8 mouse cellular contexts compared by ENCODE assay signal in the genomic region with DNA sequence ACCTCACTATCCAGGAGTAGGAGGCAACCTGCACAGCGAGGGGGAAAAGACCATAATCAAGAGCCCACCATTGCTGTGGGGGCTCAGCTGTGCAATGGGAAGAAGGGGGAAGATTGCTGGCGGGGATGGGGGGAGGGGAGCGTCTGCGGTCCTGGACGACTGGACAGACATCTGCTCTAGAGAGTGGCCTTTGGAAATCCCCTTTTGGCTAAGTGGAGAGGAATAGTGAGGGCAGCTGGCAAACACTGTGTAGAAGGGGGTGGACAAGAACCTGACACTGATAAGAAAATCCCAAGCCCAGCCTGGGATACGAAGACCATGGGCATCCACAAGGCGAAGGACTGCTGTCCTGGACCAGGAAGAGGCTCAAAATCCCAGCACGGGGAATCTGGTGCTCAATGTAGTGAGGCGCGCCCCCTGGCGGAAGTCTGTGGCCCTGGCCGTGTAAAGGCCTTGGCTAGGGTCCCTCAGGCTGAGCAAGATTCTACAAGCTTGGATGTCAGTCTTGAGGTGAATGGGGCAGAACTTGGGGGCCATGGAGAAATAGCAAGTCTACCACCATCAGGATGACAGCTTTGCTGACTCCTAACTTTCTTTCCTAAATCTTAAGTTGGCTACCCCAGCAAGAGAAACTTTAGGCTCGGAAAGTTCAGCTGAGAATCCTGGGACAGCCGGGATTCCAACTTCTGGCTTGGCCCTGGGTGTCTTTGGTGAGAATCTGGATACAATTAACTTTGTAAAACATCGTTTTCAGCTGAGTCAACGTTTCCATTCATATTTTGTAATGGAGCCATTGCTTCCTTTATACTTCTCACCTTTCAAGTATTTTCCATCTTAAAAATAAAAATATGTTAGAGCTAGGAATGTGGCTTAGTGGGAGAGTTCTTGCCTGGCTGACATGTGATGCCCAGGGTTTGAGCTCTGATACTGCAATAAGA. TPM values are rescaled to one million over a fixed set of nuclear protein-coding genes. Genes with fewer than 3 reads are reported as not detected.
DNase-seq lines count a peak whose midpoint lies in the region; ATAC-seq and TF ChIP-seq lines count a peak whose summit lies in the region.

No protein-coding gene starts in this region.

- H3K27ac ChIP-seq in heart, postnatal 0 days (ENCODE audit: low read depth), result no peak overlapping the region
- no peak overlapping the region for H3K27ac ChIP-seq in liver, embryonic 14.5 days
- H3K27ac ChIP-seq in neural tube, embryonic 14.5 days (ENCODE audit: low read depth, low read length), result no peak overlapping the region

- WGBS in heart, postnatal 0 days, result 31% methylated on average over 16 of the region's 16 CpGs
- 27% methylated on average over 16 of the region's 16 CpGs for WGBS in liver, embryonic 14.5 days (ENCODE audit: insufficient replicate concordance)
- 37% methylated on average over 16 of the region's 16 CpGs for WGBS in neural tube, embryonic 14.5 days

- peak; percentile 72 for ATAC-seq in erythroid progenitor cell, adult 5-6 weeks (replicated peaks; ENCODE audit: low FRiP score, poor library complexity, severe bottlenecking)
- peak; percentile 81; the same call in 1 of the 2 replicates for ATAC-seq in heart, postnatal 0 days (ENCODE audit: insufficient read depth, low read depth)
- ATAC-seq in liver, embryonic 14.5 days (ENCODE audit: insufficient read depth), result no peak
- ATAC-seq in neural tube, embryonic 14.5 days (ENCODE audit: low read depth), result peak; percentile 82

- no peak overlapping the region for H3K9ac ChIP-seq in heart, postnatal 0 days (replicated peaks; ENCODE audit: low read depth, low read length)
- no peak overlapping the region for H3K9ac ChIP-seq in liver, embryonic 14.5 days (replicated peaks)
- H3K9ac ChIP-seq in neural tube, embryonic 14.5 days (replicated peaks; ENCODE audit: low read depth, low read length), result no peak overlapping the region

- TF ChIP-seq CTCF in heart, postnatal 0 days (IDR thresholded peaks at IDR 0.05; ENCODE audit: low read depth), result peak; percentile 90
- TF ChIP-seq CTCF in liver, embryonic 14.5 days (IDR thresholded peaks at IDR 0.05; ENCODE audit: low read depth), result peak; percentile 94

- H3K4me3 ChIP-seq in heart, postnatal 0 days (ENCODE audit: low read depth, low read length), result no peak overlapping the region
- no peak overlapping the region for H3K4me3 ChIP-seq in liver, embryonic 14.5 days (ENCODE audit: insufficient read depth in 1 of 2, low read depth in 2 of 2, low read length in 2 of 2)
- H3K4me3 ChIP-seq in neural tube, embryonic 14.5 days (ENCODE audit: low read depth, low read length), result no peak overlapping the region

- H3K9me3 ChIP-seq in heart, postnatal 0 days (replicated peaks; ENCODE audit: control insufficient read depth, low read length), result no peaks in the 10 kb centered on the region
- no peaks in the 10 kb centered on the region for H3K9me3 ChIP-seq in liver, embryonic 14.5 days (ENCODE audit: control insufficient read depth, low read length)
- no peaks in the 10 kb centered on the region for H3K9me3 ChIP-seq in neural tube, embryonic 14.5 days (ENCODE audit: control insufficient read depth, low read length)

- no peaks in the 10 kb centered on the region for H3K36me3 ChIP-seq in heart, postnatal 0 days (replicated peaks; ENCODE audit: control insufficient read depth, insufficient read depth, low read length)
- no peaks in the 10 kb centered on the region for H3K36me3 ChIP-seq in liver, embryonic 14.5 days (replicated peaks; ENCODE audit: control insufficient read depth, insufficient read depth, low read depth)
- no peaks in the 10 kb centered on the region for H3K36me3 ChIP-seq in neural tube, embryonic 14.5 days (ENCODE audit: control insufficient read depth, insufficient read depth, low read length)

- TF ChIP-seq EP300 in heart, postnatal 0 days (IDR thresholded peaks at IDR 0.05; ENCODE audit: low read depth), result no peak
- TF ChIP-seq EP300 in liver, embryonic 14.5 days (IDR thresholded peaks at IDR 0.05; ENCODE audit: low read depth), result no peak

- H3K4me1 ChIP-seq in heart, postnatal 0 days (ENCODE audit: control insufficient read depth, insufficient read depth), result no peaks in the 10 kb centered on the region
- no peaks in the 10 kb centered on the region for H3K4me1 ChIP-seq in liver, embryonic 14.5 days (replicated peaks; ENCODE audit: control insufficient read depth in 2 of 2, insufficient read depth in 2 of 2, low read length in 1 of 2)
- no peaks in the 10 kb centered on the region for H3K4me1 ChIP-seq in neural tube, embryonic 14.5 days (ENCODE audit: control insufficient read depth, insufficient read depth, low read length)

- DNase-seq in CD4-positive helper T cell, adult 2 months (ENCODE audit: low read depth, low spot score), result peak; percentile 54
- DNase-seq in brain, adult 2 months (ENCODE audit: low read depth, low spot score), result peak; percentile 85
- peak; percentile 73 for DNase-seq in heart, postnatal 0 days (ENCODE audit: low spot score)
- peak; percentile 78 to 94 for DNase-seq in kidney, postnatal 36 days
- DNase-seq in liver, embryonic 14.5 days (ENCODE audit: low read depth in 3 of 3, low spot score in 3 of 3), result peak in 2 of 3 experiments; percentile 20 to 31
- peak; percentile 23 for DNase-seq in telencephalon, adult 2 months (ENCODE audit: low read depth, low spot score)

- no peaks in the 10 kb centered on the region for H3K27me3 ChIP-seq in heart, postnatal 0 days (ENCODE audit: control insufficient read depth, insufficient read depth, low read length)
- H3K27me3 ChIP-seq in liver, embryonic 14.5 days (ENCODE audit: control insufficient read depth, insufficient read depth, low read length), result no peaks in the 10 kb centered on the region
- H3K27me3 ChIP-seq in neural tube, embryonic 14.5 days (ENCODE audit: control insufficient read depth, insufficient read depth, low read length), result no peaks in the 10 kb centered on the region

- H3K4me2 ChIP-seq in heart, postnatal 0 days (ENCODE audit: low read depth, low read length), result no peak overlapping the region
- no peak overlapping the region for H3K4me2 ChIP-seq in liver, embryonic 14.5 days (ENCODE audit: low read depth)
- no peak overlapping the region for H3K4me2 ChIP-seq in neural tube, embryonic 14.5 days (ENCODE audit: low read depth, low read length)

RNA-seq across cellular contexts. Expression of a gene that starts 5.5 kb away (rescaled TPM):
- not detected in 2 replicates for total RNA-seq in erythroid progenitor cell, adult 5-6 weeks (2015; ENCODE audit: low replicate concordance)
- not detected in 2 replicates for total RNA-seq in erythroid progenitor cell, adult 5-6 weeks (2017; ENCODE audit: low replicate concordance)
- total RNA-seq in heart, postnatal 0 days (2014; rRNA removed; ENCODE audit: low replicate concordance), result not detected in 2 replicates
- polyA plus RNA-seq in heart, postnatal 0 days (2015; fragmentation: Nextera tagmentation; extraction: Ambion mirVana), result not detected in 2 replicates
- not detected in 2 replicates for polyA plus RNA-seq in liver, embryonic 14.5 days (2012; rRNA removed)
- polyA plus RNA-seq in liver, embryonic 14.5 days (2014; fragmentation: Nextera tagmentation; extraction: Ambion mirVana), result not detected in 2 replicates
- not detected in 2 replicates for polyA plus RNA-seq in neural tube, embryonic 14.5 days (2014; fragmentation: Nextera tagmentation; extraction: Ambion mirVana)

RNA-seq across cellular contexts. Expression of a gene that starts 6.8 kb away (rescaled TPM):
- total RNA-seq in erythroid progenitor cell, adult 5-6 weeks (2015; ENCODE audit: low replicate concordance), result not detected in 2 replicates
- total RNA-seq in erythroid progenitor cell, adult 5-6 weeks (2017; ENCODE audit: low replicate concordance), result not detected in 2 replicates
- total RNA-seq in heart, postnatal 0 days (2014; rRNA removed; ENCODE audit: low replicate concordance), result not detected in 2 replicates
- not detected in 2 replicates for polyA plus RNA-seq in heart, postnatal 0 days (2015; fragmentation: Nextera tagmentation; extraction: Ambion mirVana)
- polyA plus RNA-seq in liver, embryonic 14.5 days (2012; rRNA removed), result not detected in 2 replicates
- not detected in 2 replicates for polyA plus RNA-seq in liver, embryonic 14.5 days (2014; fragmentation: Nextera tagmentation; extraction: Ambion mirVana)
- 0.91 TPM in 1 of 2 replicates, not detected in the other for polyA plus RNA-seq in neural tube, embryonic 14.5 days (2014; fragmentation: Nextera tagmentation; extraction: Ambion mirVana)

RNA-seq across cellular contexts. Expression of a gene that starts 6.8 kb away (rescaled TPM):
- total RNA-seq in erythroid progenitor cell, adult 5-6 weeks (2015; ENCODE audit: low replicate concordance), result not detected in 2 replicates
- not detected in 2 replicates for total RNA-seq in erythroid progenitor cell, adult 5-6 weeks (2017; ENCODE audit: low replicate concordance)
- not detected in 2 replicates for total RNA-seq in heart, postnatal 0 days (2014; rRNA removed; ENCODE audit: low replicate concordance)
- not detected in 2 replicates for polyA plus RNA-seq in heart, postnatal 0 days (2015; fragmentation: Nextera tagmentation; extraction: Ambion mirVana)
- not detected in 2 replicates for polyA plus RNA-seq in liver, embryonic 14.5 days (2012; rRNA removed)
- not detected in 2 replicates for polyA plus RNA-seq in liver, embryonic 14.5 days (2014; fragmentation: Nextera tagmentation; extraction: Ambion mirVana)
- polyA plus RNA-seq in neural tube, embryonic 14.5 days (2014; fragmentation: Nextera tagmentation; extraction: Ambion mirVana), result 0.23 and 0.28 TPM in 2 replicates

RNA-seq across cellular contexts. Expression of a gene that starts 12.3 kb away (rescaled TPM):
- 74.6 and 122 TPM in 2 replicates for total RNA-seq in erythroid progenitor cell, adult 5-6 weeks (2015; ENCODE audit: low replicate concordance)
- total RNA-seq in erythroid progenitor cell, adult 5-6 weeks (2017; ENCODE audit: low replicate concordance), result 62.8 and 75.8 TPM in 2 replicates
- total RNA-seq in heart, postnatal 0 days (2014; rRNA removed; ENCODE audit: low replicate concordance), result 37.9 and 46.0 TPM in 2 replicates
- polyA plus RNA-seq in heart, postnatal 0 days (2015; fragmentation: Nextera tagmentation; extraction: Ambion mirVana), result 29.4 and 30.2 TPM in 2 replicates
- 34.1 and 38.3 TPM in 2 replicates for polyA plus RNA-seq in liver, embryonic 14.5 days (2012; rRNA removed)
- 26.8 and 31.3 TPM in 2 replicates for polyA plus RNA-seq in liver, embryonic 14.5 days (2014; fragmentation: Nextera tagmentation; extraction: Ambion mirVana)
- 76.4 and 81.7 TPM in 2 replicates for polyA plus RNA-seq in neural tube, embryonic 14.5 days (2014; fragmentation: Nextera tagmentation; extraction: Ambion mirVana)

RNA-seq across cellular contexts. Expression of a gene that starts 12.7 kb away (rescaled TPM):
- total RNA-seq in erythroid progenitor cell, adult 5-6 weeks (2015; ENCODE audit: low replicate concordance), result 0.72 TPM in 1 of 2 replicates, not detected in the other
- total RNA-seq in erythroid progenitor cell, adult 5-6 weeks (2017; ENCODE audit: low replicate concordance), result 1.2 and 1.9 TPM in 2 replicates
- total RNA-seq in heart, postnatal 0 days (2014; rRNA removed; ENCODE audit: low replicate concordance), result 6.4 and 11.5 TPM in 2 replicates
- 2.7 and 3.4 TPM in 2 replicates for polyA plus RNA-seq in heart, postnatal 0 days (2015; fragmentation: Nextera tagmentation; extraction: Ambion mirVana)
- 5.6 and 6.7 TPM in 2 replicates for polyA plus RNA-seq in liver, embryonic 14.5 days (2012; rRNA removed)
- 2.1 and 3.3 TPM in 2 replicates for polyA plus RNA-seq in liver, embryonic 14.5 days (2014; fragmentation: Nextera tagmentation; extraction: Ambion mirVana)
- 10.8 and 11.5 TPM in 2 replicates for polyA plus RNA-seq in neural tube, embryonic 14.5 days (2014; fragmentation: Nextera tagmentation; extraction: Ambion mirVana)

Comparison
In these comparisons a context has a peak if more than half of its experiments do, and no peak if none do; other contexts are left out.
1. DNase-seq: peak in every context shown above with its lines; median percentile 86 in kidney, postnatal 36 days; 85 in brain, adult 2 months; 73 in heart, postnatal 0 days; 54 in CD4-positive helper T cell, adult 2 months; 26 in liver, embryonic 14.5 days; 23 in telencephalon, adult 2 months.